Mouse (Mus musculus): ENCODE data around the gene Htt.

Gene Htt

GRCm38 (mm10) chr5:34896697-34897453, 135.3 kb downstream of the Htt start:
- DNase-seq, result no peak

- no peak for DNase-seq
Measured at GRCm38 (mm10) chr5:34899787-34900469, 138.4 kb downstream of the Htt start.

DNA sequence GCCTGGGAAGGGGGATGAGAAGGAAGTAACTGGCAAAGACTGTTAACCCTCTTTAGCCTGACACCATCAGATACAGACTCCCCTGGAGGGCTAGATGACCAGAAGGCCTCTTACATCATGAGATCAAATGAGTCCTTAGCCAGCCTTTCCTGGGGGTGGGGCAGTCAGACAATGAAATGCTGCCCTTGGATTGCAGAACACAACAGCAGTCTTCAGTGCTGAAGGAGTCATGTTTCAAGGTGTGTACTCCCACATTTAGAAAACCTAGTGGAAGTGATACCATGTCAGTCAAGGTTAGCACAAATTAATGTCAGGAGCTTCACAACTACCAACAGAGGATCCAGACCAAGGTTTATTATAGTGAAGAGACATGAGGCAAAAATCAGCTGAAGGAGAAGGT, 140.8 kb downstream of the Htt start:
- no peak for DNase-seq

- no peak for DNase-seq
Measured at GRCm38 (mm10) chr5:34902811-34903385, 141.4 kb downstream of the Htt start.

- no peak for DNase-seq
Measured at GRCm38 (mm10) chr5:34904412-34904811, 142.9 kb downstream of the Htt start.

GRCm38 (mm10) chr5:34907230-34907629, 145.7 kb downstream of the Htt start:
- DNase-seq, result no peak

GRCm38 (mm10) chr5:34907910-34908725, 146.6 kb downstream of the Htt start, which contains the start of gene Msantd1:
Msantd1 (plus strand) TSS chr5:34908012.
- no peak for DNase-seq

- no peak for DNase-seq
Measured at GRCm38 (mm10) chr5:34908726-34909633, 147.4 kb downstream of the Htt start.

DNA sequence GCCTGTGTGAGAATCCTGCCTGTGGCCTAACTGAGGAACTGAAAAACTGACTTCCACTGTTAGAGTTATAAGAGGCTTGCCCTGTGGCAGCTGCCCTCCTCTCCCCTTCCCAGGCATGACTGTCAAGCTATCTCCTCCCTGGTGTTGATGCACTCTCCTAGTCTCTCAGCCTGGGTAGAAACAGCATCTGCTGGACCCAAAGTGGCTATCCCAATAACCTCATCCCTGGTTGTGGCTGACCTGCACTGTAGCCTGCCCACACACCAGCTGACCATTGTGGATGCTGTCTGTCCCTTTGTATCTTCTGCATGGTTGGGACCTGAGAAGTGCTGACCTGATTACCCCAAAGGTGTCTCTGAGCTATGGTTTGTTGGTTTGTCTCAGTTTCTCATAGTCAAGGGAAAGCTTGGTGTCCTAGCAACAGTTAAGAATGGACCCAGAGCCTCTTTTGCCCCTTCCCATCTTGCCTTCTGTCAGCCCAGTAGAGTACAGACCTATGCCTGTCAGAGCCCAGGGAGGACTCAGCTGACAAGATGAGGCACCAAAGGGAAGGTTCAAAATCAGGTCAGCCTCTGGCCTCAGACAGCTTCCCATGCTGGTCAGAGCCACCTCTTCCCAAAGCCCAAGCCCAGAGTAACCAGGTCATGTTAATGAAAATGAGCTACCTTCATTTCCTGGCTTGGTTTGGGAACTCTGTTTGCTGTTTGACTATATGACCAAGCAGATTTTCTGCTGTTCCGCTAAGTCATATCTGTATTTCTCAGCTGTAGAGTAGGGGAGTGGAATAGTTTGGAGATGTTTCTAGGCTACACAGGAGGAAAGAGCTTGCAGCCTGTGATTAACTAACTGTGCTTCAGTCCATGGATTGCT, 148.3 kb downstream of the Htt start:
- DNase-seq, result no peak

- no peak for DNase-seq
Measured at GRCm38 (mm10) chr5:34910504-34910815, 148.9 kb downstream of the Htt start.

GRCm38 (mm10) chr5:34915801-34916200, 154.3 kb downstream of the Htt start:
- peak; percentile 87 to 88 for DNase-seq

- DNase-seq, result no peak
Measured at GRCm38 (mm10) chr5:34917234-34917655, 155.7 kb downstream of the Htt start.

DNA sequence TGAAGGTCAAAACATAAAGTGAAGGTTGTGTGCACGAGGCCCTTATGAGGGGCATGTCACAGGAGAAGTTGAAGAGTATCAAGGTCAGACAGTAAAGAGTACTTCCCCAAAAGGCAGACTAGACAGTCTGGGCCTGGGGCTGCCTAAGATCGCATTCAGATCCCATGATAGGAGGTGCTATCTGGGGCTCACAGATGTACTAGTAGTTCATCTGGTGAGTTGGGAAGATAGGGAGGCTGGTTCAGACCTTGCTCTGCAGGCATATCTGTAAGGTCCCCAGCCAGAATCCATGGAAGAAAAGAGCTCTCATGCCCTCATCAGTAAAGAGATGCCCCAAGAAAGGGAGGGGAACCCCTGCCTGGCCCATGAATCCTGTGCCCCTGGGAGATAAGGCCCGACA, 157.2 kb downstream of the Htt start:
- no peak for DNase-seq

DNA sequence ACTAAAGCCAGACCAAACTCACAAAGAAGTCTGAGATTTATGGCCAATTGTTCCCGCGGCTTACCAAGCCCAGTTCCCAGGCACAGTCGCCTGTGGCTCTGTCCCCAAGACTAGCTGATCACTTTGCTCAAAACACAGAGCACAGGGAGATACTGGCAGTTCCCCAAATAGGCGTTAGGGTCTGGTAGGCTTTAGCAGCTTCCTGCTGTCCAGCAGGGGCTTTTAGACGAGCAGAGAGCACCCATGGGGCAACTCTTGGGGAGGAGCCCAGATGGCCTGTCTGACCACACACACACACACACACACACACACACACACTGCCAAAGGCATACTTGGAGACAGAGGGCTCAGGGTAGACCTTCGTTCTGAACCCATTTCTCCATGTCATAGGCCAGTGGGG, 161.0 kb downstream of the Htt start:
- DNase-seq, result no peak

DNA sequence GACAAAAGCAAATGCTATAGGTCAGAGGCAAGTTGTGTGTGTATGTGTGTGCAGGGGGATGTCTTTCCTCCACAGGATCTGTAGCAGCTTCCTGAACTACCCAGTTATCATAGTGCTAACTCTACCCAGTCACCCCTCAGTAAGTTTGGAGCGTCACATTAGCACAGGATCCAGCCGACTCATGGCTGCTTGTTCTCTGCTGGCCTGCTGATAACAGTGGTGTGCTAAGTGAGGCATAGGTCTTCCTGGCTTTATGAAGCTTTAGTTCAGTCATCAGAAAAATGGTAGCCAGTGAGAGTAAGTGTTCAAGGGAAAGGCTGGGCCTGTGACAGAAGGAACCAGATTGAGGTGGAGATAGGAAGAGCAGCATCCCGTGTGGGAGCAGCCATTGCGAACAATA, 162.4 kb downstream of the Htt start:
- DNase-seq, result no peak

GRCm38 (mm10) chr5:34924519-34924918, 163.0 kb downstream of the Htt start:
- DNase-seq, result no peak

DNA sequence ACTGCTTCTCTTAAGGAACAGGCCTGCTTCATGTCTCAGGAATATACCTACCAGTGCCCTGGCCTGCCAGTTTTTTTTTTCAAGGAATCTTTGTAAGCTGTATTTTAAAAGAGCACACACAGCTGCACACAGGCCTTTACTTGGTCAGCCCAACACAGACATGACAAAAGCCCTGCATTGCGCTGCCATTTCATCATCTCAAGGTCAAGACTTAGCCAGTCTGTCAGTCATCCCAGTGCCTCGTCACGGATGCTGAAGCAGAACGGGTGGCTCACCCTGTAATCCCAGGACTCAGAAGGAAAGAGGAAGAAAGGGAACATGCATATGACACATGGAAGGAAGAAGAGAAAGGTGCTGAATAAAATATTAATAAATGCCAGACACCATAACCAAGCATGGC, 166.1 kb downstream of the Htt start:
- DNase-seq, result no peak

DNA sequence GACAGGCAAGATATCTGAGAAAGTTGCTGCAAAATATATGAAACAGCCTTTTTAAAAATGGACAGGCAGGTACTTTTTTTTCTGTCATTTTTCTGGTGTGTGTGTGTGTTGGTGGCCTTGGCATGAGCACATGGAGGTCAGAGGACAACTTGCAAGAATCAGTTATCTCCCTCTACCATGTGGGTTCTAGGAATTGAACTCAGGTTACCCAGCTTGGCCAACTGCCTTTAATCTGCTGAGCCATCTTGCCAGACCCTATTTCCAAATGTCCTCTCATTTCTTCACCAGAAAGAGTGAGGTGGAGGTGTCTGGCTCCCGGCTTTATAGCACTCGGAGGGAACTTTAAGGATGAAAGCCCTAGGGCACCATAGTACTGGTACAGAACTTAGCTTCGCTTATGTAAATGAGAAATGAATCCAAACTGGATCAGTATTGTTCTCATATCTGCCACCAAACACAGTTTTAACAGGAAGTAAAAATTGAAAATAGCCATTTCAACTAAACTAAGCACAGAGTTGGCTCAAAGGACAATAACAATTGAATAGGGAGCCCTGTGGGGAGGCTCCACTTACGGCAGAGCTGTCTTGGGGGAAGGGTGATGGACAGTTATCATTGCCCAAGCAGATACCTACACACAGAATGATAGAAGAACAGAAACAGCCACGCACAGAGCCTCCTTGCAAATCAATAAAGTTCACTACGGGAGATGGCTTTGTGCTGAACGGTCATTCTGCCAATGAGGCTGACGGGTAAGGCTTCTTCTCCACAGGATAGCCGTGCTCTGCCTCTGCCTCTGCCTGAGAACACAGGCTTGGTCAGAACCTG, 168.8 kb downstream of the Htt start:
- no peak for DNase-seq

GRCm38 (mm10) chr5:34931091-34931490, 169.6 kb downstream of the Htt start:
- no peak for DNase-seq
